Mouse (Mus musculus): Measurements from ENCODE around the gene Pald1. TPM values are rescaled to one million over a fixed set of nuclear protein-coding genes. Genes with fewer than 3 reads are reported as not detected.

The Pald1 gene
- polyA plus RNA-seq, 1 experiment from 2014 or later: 29.9 TPM

GRCm38 (mm10) chr10:61272631-61273030, 110.7 kb downstream of the Pald1 start:
- 39% methylated on average over 5 of the region's 5 CpGs for WGBS
- Histone ChIP-seq H3K4me1 (peaks cover 52% of the 10 kb centered on the region), H3K36me3 (replicated peaks) (no peaks in the 10 kb centered on the region), H3K27me3 (replicated peaks; ENCODE audit: low read depth, poor library complexity, severe bottlenecking) (peaks cover 50% of the 10 kb centered on the region), H3K9me3 (no peaks in the 10 kb centered on the region), H3K27ac (replicated peaks) (peak overlapping the region; percentile 85), H3K4me3 (peak overlapping the region; percentile 71)
- DNase-seq (ENCODE audit: low spot score): no peak

- no peak overlapping the region for H3K4me3 ChIP-seq
- no peaks in the 10 kb centered on the region for H3K9me3 ChIP-seq
- no peak overlapping the region for H3K27ac ChIP-seq (replicated peaks)
- 53% methylated on average over 8 of the region's 8 CpGs for WGBS
- DNase-seq (ENCODE audit: low spot score): no peak
- H3K4me1 ChIP-seq: peaks cover 52% of the 10 kb centered on the region
- peaks cover 50% of the 10 kb centered on the region for H3K27me3 ChIP-seq (replicated peaks; ENCODE audit: low read depth, poor library complexity, severe bottlenecking)
- H3K36me3 ChIP-seq (replicated peaks): no peaks in the 10 kb centered on the region
Observed at GRCm38 (mm10) chr10:61272089-61272626, 111.2 kb downstream of the Pald1 start.

Other genes starting within 250 kb of the Pald1 start
- 65.4 and 68.5 TPM in 2 replicates for gene Sgpl1, start 235.8 kb downstream of the Pald1 start, polyA plus RNA-seq (2016; fragmentation: Nextera tagmentation; extraction: Ambion mirVana)
- 0.15 and 0.36 TPM in 2 replicates for gene Tbata, start 211.6 kb downstream of the Pald1 start, polyA plus RNA-seq (2016; fragmentation: Nextera tagmentation; extraction: Ambion mirVana)
- gene Adamts14, start 110.1 kb downstream of the Pald1 start, polyA plus RNA-seq (2016; fragmentation: Nextera tagmentation; extraction: Ambion mirVana): 0.40 and 0.42 TPM in 2 replicates
- not detected in 2 replicates for gene Prf1, start 85.7 kb downstream of the Pald1 start, polyA plus RNA-seq (2016; fragmentation: Nextera tagmentation; extraction: Ambion mirVana)
- gene Nodal, start 34.4 kb upstream of the Pald1 start, polyA plus RNA-seq (2016; fragmentation: Nextera tagmentation; extraction: Ambion mirVana): 0.16 TPM in 1 of 2 replicates, not detected in the other
- gene Eif4ebp2, start 69.1 kb upstream of the Pald1 start, polyA plus RNA-seq (2016; fragmentation: Nextera tagmentation; extraction: Ambion mirVana): 80.9 and 86.6 TPM in 2 replicates
- gene Lrrc20, start 92.3 kb upstream of the Pald1 start, polyA plus RNA-seq (2016; fragmentation: Nextera tagmentation; extraction: Ambion mirVana): 9.8 and 13.0 TPM in 2 replicates
- 0.10 and 0.11 TPM in 2 replicates for gene Npffr1, start 212.0 kb upstream of the Pald1 start, polyA plus RNA-seq (2016; fragmentation: Nextera tagmentation; extraction: Ambion mirVana)